30 mouse cellular contexts compared by ENCODE assay signal in the genomic region with DNA sequence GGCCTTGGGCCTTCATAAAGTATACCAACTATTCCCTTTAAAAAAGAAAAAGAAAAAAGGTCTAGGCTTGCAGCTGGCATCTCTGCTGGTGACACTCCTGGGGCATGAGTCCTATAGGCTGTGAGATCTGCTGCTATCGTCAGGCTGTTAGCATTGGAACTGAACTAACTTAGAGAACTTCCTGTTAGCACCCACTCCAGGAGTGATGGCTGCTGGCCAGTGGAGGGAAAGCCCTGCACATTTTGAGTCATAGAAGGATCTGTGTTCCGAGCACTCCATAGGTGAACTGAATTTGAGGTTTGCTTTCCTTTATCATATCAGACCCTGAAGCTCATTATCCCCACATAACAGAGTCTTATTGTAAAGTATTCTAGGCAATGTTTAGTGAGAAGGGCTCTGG. TPM values are rescaled to one million over a fixed set of nuclear protein-coding genes. Genes with fewer than 3 reads are reported as not detected.
DNase-seq lines count a peak whose midpoint lies in the region; ATAC-seq and TF ChIP-seq lines count a peak whose summit lies in the region.
"Had no signal": no experiment of that assay in that cellular context is flagged by ENCODE, and none has a peak within 500 bp of the region (broad histone marks: within the 10 kb centered on the region; RNA-seq: fewer than 3 reads in every experiment).

No protein-coding gene starts in this region.

- no peak overlapping the region for H3K27ac ChIP-seq in cerebellum, adult 2 months (ENCODE audit: insufficient read depth, low read length)
- H3K27ac ChIP-seq: heart, embryonic 13.5 days; hindbrain, embryonic 12.5 days; kidney, postnatal 0 days; limb, embryonic 12.5 days; liver, embryonic 15.5 days; neural tube, embryonic 15.5 days; stomach, embryonic 15.5 days had no signal

- H3K4me3 ChIP-seq in cerebellum, adult 2 months (replicated peaks; ENCODE audit: insufficient read depth, low read depth, low read length): no peak overlapping the region
- H3K4me3 ChIP-seq: erythroblast, embryonic 14.5 days; heart, embryonic 13.5 days; hindbrain, embryonic 12.5 days; limb, embryonic 12.5 days; liver, embryonic 15.5 days; neural tube, embryonic 15.5 days; stomach, embryonic 15.5 days had no signal

- H3K4me1 ChIP-seq in cerebellum, adult 2 months (ENCODE audit: control insufficient read depth, insufficient read depth, low read length): no peaks in the 10 kb centered on the region
- H3K4me1 ChIP-seq: liver, embryonic 15.5 days; stomach, embryonic 15.5 days had no signal

- no peak for DNase-seq in frontal cortex, postnatal 10 days (ENCODE audit: low spot score in 2 of 2)
- peak; percentile 33 to 46 for DNase-seq in left cerebral cortex, adult 18-20 months (ENCODE audit: low spot score in 2 of 2)
- DNase-seq in left cerebral cortex, postnatal 10 days (ENCODE audit: extremely low spot score in 1 of 2, low spot score in 2 of 2): no peak
- DNase-seq in lung, postnatal 10 days: peak; percentile 29
- no peak for DNase-seq in lung, postnatal 14 days
- peak; percentile 4 for DNase-seq in lung, postnatal 36 days
- no peak for DNase-seq in cerebellum, adult 2 months
- DNase-seq: adrenal gland, postnatal 25 days; cerebellum, adult 18-20 months; cerebellum, postnatal 14 days; gastrocnemius, postnatal 25 days; heart, adult 11 months; kidney, adult 8-10 months; kidney, postnatal 4 days; midbrain, embryonic 14.5 days; retina, postnatal 1 day had no signal

- TF ChIP-seq POLR2A in cerebellum, adult 2 months (IDR thresholded peaks at IDR 0.05; ENCODE audit: borderline replicate concordance, insufficient read depth, low read length): no peak

- no peak for TF ChIP-seq CTCF in cerebellum, adult 2 months (IDR thresholded peaks at IDR 0.05; ENCODE audit: borderline replicate concordance, insufficient read depth, low read depth, low read length)

- ATAC-seq in frontal cortex, adult (ENCODE audit: low TSS enrichment): peak; percentile 74
- ATAC-seq: forebrain, embryonic 16.5 days; intestine, embryonic 16.5 days had no signal

- WGBS in cerebellum, adult 2 months: 66% methylated on average over 2 of the region's 2 CpGs

- H3K27me3 ChIP-seq in cerebellum, adult 2 months (ENCODE audit: control insufficient read depth, insufficient read depth, low read length): no peaks in the 10 kb centered on the region
- H3K27me3 ChIP-seq: heart, embryonic 13.5 days; hindbrain, embryonic 12.5 days; limb, embryonic 12.5 days; liver, embryonic 15.5 days; neural tube, embryonic 15.5 days; stomach, embryonic 15.5 days had no signal

- intact Hi-C loops in left cerebral cortex, postnatal 10 days (cut with DNase I): no loop called here

RNA-seq across cellular contexts. Expression of a gene that starts 14.1 kb away (rescaled TPM):
- under 1 TPM in 1 of 2 experiments, not detected in 1; 0.45 TPM for total RNA-seq in left cerebral cortex, adult 18-20 months (2021)
- 1 to 10 TPM in 1 of 2 experiments, not detected in 1; 2.3 TPM for total RNA-seq in left cerebral cortex, postnatal 10 days (2021)
- polyA plus RNA-seq in cerebellum, adult 2 months (2012; rRNA removed): 0.07 and 0.08 TPM in 2 replicates
- polyA plus RNA-seq: erythroblast, embryonic 14.5 days; forebrain, embryonic 11.5 days; hindbrain, embryonic 12.5 days; liver, adult 2 months; midbrain, embryonic 14.5 days; small intestine, adult 2 months had no signal

Comparison
In these comparisons a context has a peak if more than half of its experiments do, and no peak if none do; other contexts are left out.
1. DNase-seq: peak in left cerebral cortex, adult 18-20 months (2 of 2), lung, postnatal 10 days (single experiment) and lung, postnatal 36 days (single experiment); none in frontal cortex, postnatal 10 days (0 of 2), left cerebral cortex, postnatal 10 days (0 of 2), lung, postnatal 14 days (single experiment) and cerebellum, adult 2 months (0 of 2).